Mouse (Mus musculus): ENCODE measurements around the gene Armt1. TPM values are rescaled to one million over a fixed set of nuclear protein-coding genes. Genes with fewer than 3 reads are reported as not detected.

Gene Armt1
- polyA plus RNA-seq, 1 experiment from 2014 or later = 30.1 TPM

- peaks cover under 1% of the 10 kb centered on the region; the same call in 1 of the 2 replicates for H3K36me3 ChIP-seq (ENCODE audit: control insufficient read depth, insufficient read depth, low read length)
- ATAC-seq (replicated peaks; ENCODE audit: low FRiP score) (no peak), DNase-seq (ENCODE audit: low spot score) (no peak)
- H3K27ac ChIP-seq (ENCODE audit: low read depth, low read length) = no peak overlapping the region
- peaks cover 28% of the 10 kb centered on the region for H3K4me1 ChIP-seq (replicated peaks; ENCODE audit: control insufficient read depth, insufficient read depth, low read length)
- H3K4me2 ChIP-seq = no peak overlapping the region; the same call in 1 of the 2 replicates
- no peak overlapping the region for H3K9ac ChIP-seq (ENCODE audit: low read depth, low read length)
- H3K4me3 ChIP-seq (ENCODE audit: low read depth, low read length) = no peak overlapping the region
- no peaks in the 10 kb centered on the region for H3K27me3 ChIP-seq (replicated peaks; ENCODE audit: control insufficient read depth, insufficient read depth, low read length)
- 65% methylated on average over 2 of the region's 2 CpGs for WGBS
- no peaks in the 10 kb centered on the region for H3K9me3 ChIP-seq (ENCODE audit: control insufficient read depth, low read length)
These were observed 41.7 kb upstream of the Armt1 start for GRCm38 (mm10) chr10:4390550-4390949.

GRCm38 (mm10) chr10:4391076-4391475 lies 41.2 kb upstream of the Armt1 start:
- Histone ChIP-seq H3K27ac (ENCODE audit: low read depth, low read length) (no peak overlapping the region), H3K4me2 (no peak overlapping the region), H3K4me3 (ENCODE audit: low read depth, low read length) (no peak overlapping the region), H3K9me3 (ENCODE audit: control insufficient read depth, low read length) (no peaks in the 10 kb centered on the region), H3K27me3 (replicated peaks; ENCODE audit: control insufficient read depth, insufficient read depth, low read length) (no peaks in the 10 kb centered on the region), H3K36me3 (ENCODE audit: control insufficient read depth, insufficient read depth, low read length) (peaks cover 5% of the 10 kb centered on the region; the same call in 1 of the 2 replicates), H3K4me1 (replicated peaks; ENCODE audit: control insufficient read depth, insufficient read depth, low read length) (peaks cover 25% of the 10 kb centered on the region), H3K9ac (ENCODE audit: low read depth, low read length) (no peak overlapping the region)
- DNase-seq (ENCODE audit: low spot score) (no peak), ATAC-seq (replicated peaks; ENCODE audit: low FRiP score) (no peak)
- 76% methylated on average over 5 of the region's 5 CpGs for WGBS

- Histone ChIP-seq H3K27ac (ENCODE audit: low read depth, low read length) (no peak overlapping the region), H3K4me1 (replicated peaks; ENCODE audit: control insufficient read depth, insufficient read depth, low read length) (peaks cover 25% of the 10 kb centered on the region), H3K9ac (ENCODE audit: low read depth, low read length) (no peak overlapping the region), H3K27me3 (replicated peaks; ENCODE audit: control insufficient read depth, insufficient read depth, low read length) (no peaks in the 10 kb centered on the region), H3K9me3 (ENCODE audit: control insufficient read depth, low read length) (no peaks in the 10 kb centered on the region), H3K4me2 (no peak overlapping the region), H3K36me3 (ENCODE audit: control insufficient read depth, insufficient read depth, low read length) (peaks cover 7% of the 10 kb centered on the region), H3K4me3 (ENCODE audit: low read depth, low read length) (no peak overlapping the region)
- DNase-seq (ENCODE audit: low spot score) = no peak
- 64% methylated on average over 6 of the region's 6 CpGs for WGBS
- ATAC-seq (replicated peaks; ENCODE audit: low FRiP score) = no peak
These were observed 40.4 kb upstream of the Armt1 start for GRCm38 (mm10) chr10:4391851-4392250.

DNA sequence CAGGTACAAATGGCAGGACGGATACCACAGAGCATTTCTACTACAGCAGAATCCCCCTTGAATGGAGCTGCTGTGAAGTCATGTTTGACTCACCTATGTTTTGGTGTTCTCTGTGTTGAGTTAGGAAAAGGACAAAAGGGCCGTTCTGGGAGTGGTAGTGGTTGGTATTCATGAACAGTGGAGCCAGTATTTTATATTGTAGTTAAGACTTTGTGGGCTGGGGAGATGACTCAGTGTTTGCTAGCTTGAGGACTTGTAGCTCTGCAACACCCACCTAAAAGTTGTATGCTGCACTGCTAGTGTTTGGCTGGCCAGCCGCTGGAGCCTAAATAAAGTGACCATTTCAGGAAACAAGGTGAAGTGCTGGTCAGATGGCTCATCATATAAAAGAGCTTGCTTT lies 36.9 kb upstream of the Armt1 start:
- Histone ChIP-seq H3K9ac (ENCODE audit: low read depth, low read length) (no peak overlapping the region), H3K4me2 (no peak overlapping the region), H3K9me3 (ENCODE audit: control insufficient read depth, low read length) (no peaks in the 10 kb centered on the region), H3K27me3 (replicated peaks; ENCODE audit: control insufficient read depth, insufficient read depth, low read length) (no peaks in the 10 kb centered on the region), H3K27ac (ENCODE audit: low read depth, low read length) (no peak overlapping the region), H3K36me3 (ENCODE audit: control insufficient read depth, insufficient read depth, low read length) (peaks cover 9% of the 10 kb centered on the region), H3K4me1 (replicated peaks; ENCODE audit: control insufficient read depth, insufficient read depth, low read length) (peaks cover 10% of the 10 kb centered on the region), H3K4me3 (ENCODE audit: low read depth, low read length) (no peak overlapping the region)
- ATAC-seq (replicated peaks; ENCODE audit: low FRiP score) = no peak
- 88% methylated on average over 3 of the region's 3 CpGs for WGBS
- DNase-seq (ENCODE audit: low spot score) = no peak

GRCm38 (mm10) chr10:4398058-4398457 lies 34.2 kb upstream of the Armt1 start:
- Histone ChIP-seq H3K27me3 (replicated peaks; ENCODE audit: control insufficient read depth, insufficient read depth, low read length) (no peaks in the 10 kb centered on the region), H3K4me1 (replicated peaks; ENCODE audit: control insufficient read depth, insufficient read depth, low read length) (no peaks in the 10 kb centered on the region), H3K9ac (ENCODE audit: low read depth, low read length) (no peak overlapping the region), H3K27ac (ENCODE audit: low read depth, low read length) (no peak overlapping the region), H3K9me3 (ENCODE audit: control insufficient read depth, low read length) (no peaks in the 10 kb centered on the region), H3K4me3 (ENCODE audit: low read depth, low read length) (no peak overlapping the region), H3K36me3 (ENCODE audit: control insufficient read depth, insufficient read depth, low read length) (peaks cover 14% of the 10 kb centered on the region), H3K4me2 (no peak overlapping the region)
- DNase-seq (ENCODE audit: low spot score) (no peak), ATAC-seq (replicated peaks; ENCODE audit: low FRiP score) (no peak)
- 76% methylated on average over 5 of the region's 5 CpGs for WGBS

DNA sequence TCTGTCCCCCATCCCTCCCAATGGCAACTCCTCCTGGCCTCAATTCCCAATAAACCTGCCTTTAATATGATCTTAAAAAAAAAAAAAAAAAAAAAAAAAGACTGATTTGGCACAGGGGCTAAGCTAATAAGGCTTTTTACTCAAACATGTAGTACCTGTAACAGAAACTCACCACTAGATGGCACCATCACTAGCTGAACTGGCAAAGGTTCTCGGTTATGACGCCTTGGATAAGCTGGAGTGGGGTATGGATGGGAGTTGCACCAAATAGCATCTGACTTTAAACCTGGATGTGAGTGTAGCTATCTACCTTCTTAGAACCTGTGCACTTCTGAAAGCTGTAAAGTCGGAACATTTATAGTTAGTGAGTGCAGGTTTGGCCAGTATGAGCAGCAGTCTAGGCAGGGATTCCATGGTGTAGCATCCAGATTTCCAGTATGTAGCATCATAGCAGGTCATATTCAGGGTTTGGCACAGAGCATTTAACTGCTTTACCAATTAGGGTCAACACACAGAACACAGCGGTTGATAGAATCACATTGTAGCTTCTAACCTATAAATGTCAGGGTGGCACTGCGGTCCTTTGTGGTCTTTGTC lies 27.3 kb upstream of the Armt1 start:
- no peak overlapping the region for H3K9ac ChIP-seq (ENCODE audit: low read depth, low read length)
- DNase-seq (ENCODE audit: low spot score) (no peak), ATAC-seq (replicated peaks; ENCODE audit: low FRiP score) (peak; percentile 19; the same call in 1 of the 2 replicates)
- no peaks in the 10 kb centered on the region for H3K27me3 ChIP-seq (replicated peaks; ENCODE audit: control insufficient read depth, insufficient read depth, low read length)
- peaks cover 24% of the 10 kb centered on the region for H3K36me3 ChIP-seq (ENCODE audit: control insufficient read depth, insufficient read depth, low read length)
- no peak overlapping the region for H3K4me3 ChIP-seq (ENCODE audit: low read depth, low read length)
- 60% methylated on average over 5 of the region's 5 CpGs for WGBS
- H3K4me2 ChIP-seq = no peak overlapping the region
- H3K27ac ChIP-seq (ENCODE audit: low read depth, low read length) = no peak overlapping the region
- no peaks in the 10 kb centered on the region for H3K9me3 ChIP-seq (ENCODE audit: control insufficient read depth, low read length)
- peaks cover 6% of the 10 kb centered on the region for H3K4me1 ChIP-seq (replicated peaks; ENCODE audit: control insufficient read depth, insufficient read depth, low read length)

GRCm38 (mm10) chr10:4405511-4405910 lies 26.8 kb upstream of the Armt1 start:
- ATAC-seq (replicated peaks; ENCODE audit: low FRiP score) (peak; percentile 91), DNase-seq (ENCODE audit: low spot score) (no peak)
- H3K27ac ChIP-seq (ENCODE audit: low read depth, low read length) = no peak overlapping the region
- WGBS = 43% methylated on average over 5 of the region's 5 CpGs
- H3K9me3 ChIP-seq (ENCODE audit: control insufficient read depth, low read length) = no peaks in the 10 kb centered on the region
- H3K4me1 ChIP-seq (replicated peaks; ENCODE audit: control insufficient read depth, insufficient read depth, low read length) = peaks cover 6% of the 10 kb centered on the region
- peaks cover 27% of the 10 kb centered on the region for H3K36me3 ChIP-seq (ENCODE audit: control insufficient read depth, insufficient read depth, low read length)
- H3K4me3 ChIP-seq (ENCODE audit: low read depth, low read length) = no peak overlapping the region
- no peaks in the 10 kb centered on the region for H3K27me3 ChIP-seq (replicated peaks; ENCODE audit: control insufficient read depth, insufficient read depth, low read length)
- H3K4me2 ChIP-seq = no peak overlapping the region
- no peak overlapping the region for H3K9ac ChIP-seq (ENCODE audit: low read depth, low read length)

DNA sequence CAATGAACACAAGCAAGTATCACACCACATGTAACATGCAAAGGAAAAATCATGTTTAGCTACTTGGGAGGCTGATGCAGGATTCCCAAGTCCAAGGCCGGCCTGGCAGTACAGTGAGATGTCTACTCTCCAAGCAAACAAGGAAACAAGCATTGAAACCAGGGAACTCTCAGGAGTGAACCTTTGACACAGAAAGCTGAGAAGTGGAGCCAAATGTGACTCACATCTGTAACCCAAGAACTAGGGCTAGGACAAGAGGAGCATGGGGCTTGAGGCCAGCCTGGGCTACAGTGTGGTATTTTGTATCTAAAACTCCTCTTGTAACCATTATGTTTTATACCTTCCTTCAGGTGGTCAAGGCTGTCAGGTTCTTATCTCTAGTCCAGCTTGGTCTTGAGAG lies 25.1 kb upstream of the Armt1 start:
- Histone ChIP-seq H3K4me3 (ENCODE audit: low read depth, low read length) (no peak overlapping the region), H3K4me2 (no peak overlapping the region), H3K27ac (ENCODE audit: low read depth, low read length) (no peak overlapping the region), H3K9me3 (ENCODE audit: control insufficient read depth, low read length) (no peaks in the 10 kb centered on the region), H3K9ac (ENCODE audit: low read depth, low read length) (no peak overlapping the region), H3K4me1 (replicated peaks; ENCODE audit: control insufficient read depth, insufficient read depth, low read length) (peaks cover 6% of the 10 kb centered on the region), H3K36me3 (ENCODE audit: control insufficient read depth, insufficient read depth, low read length) (peaks cover 30% of the 10 kb centered on the region), H3K27me3 (replicated peaks; ENCODE audit: control insufficient read depth, insufficient read depth, low read length) (no peaks in the 10 kb centered on the region)
- no peak for ATAC-seq (replicated peaks; ENCODE audit: low FRiP score)
- DNase-seq (ENCODE audit: low spot score) = no peak
- 94% methylated on average over 1 of the region's 1 CpGs for WGBS

- Histone ChIP-seq H3K27ac (ENCODE audit: low read depth, low read length) (no peak overlapping the region), H3K27me3 (replicated peaks; ENCODE audit: control insufficient read depth, insufficient read depth, low read length) (no peaks in the 10 kb centered on the region), H3K4me1 (replicated peaks; ENCODE audit: control insufficient read depth, insufficient read depth, low read length) (no peaks in the 10 kb centered on the region; the same call in 1 of the 2 replicates), H3K4me2 (no peak overlapping the region), H3K36me3 (ENCODE audit: control insufficient read depth, insufficient read depth, low read length) (peaks cover 30% of the 10 kb centered on the region), H3K9ac (ENCODE audit: low read depth, low read length) (no peak overlapping the region), H3K4me3 (ENCODE audit: low read depth, low read length) (no peak overlapping the region), H3K9me3 (ENCODE audit: control insufficient read depth, low read length) (no peaks in the 10 kb centered on the region)
- WGBS = 79% methylated on average over 8 of the region's 8 CpGs
- DNase-seq (ENCODE audit: low spot score) (no peak), ATAC-seq (replicated peaks; ENCODE audit: low FRiP score) (no peak)
These were observed 7.0 kb upstream of the Armt1 start for GRCm38 (mm10) chr10:4425245-4425644.

Measured in liver, embryonic 11.5 days (tissue).